8 mouse cellular contexts compared by ENCODE assay signal in genomic region chr2:3331071-3331703, GRCm38 (mm10). TPM values are rescaled to one million over a fixed set of nuclear protein-coding genes. Genes with fewer than 3 reads are reported as not detected.
DNase-seq lines count a peak whose midpoint lies in the region; ATAC-seq and TF ChIP-seq lines count a peak whose summit lies in the region.

No protein-coding gene starts in this region.

- peaks cover 21% of the 10 kb centered on the region for H3K4me1 ChIP-seq in forebrain, embryonic 12.5 days
- peaks cover 0 to 16% of the 10 kb centered on the region in 2 experiments; a peak in 3 of 4 replicates for H3K4me1 ChIP-seq in liver, embryonic 14.5 days (replicated peaks; ENCODE audit: control insufficient read depth in 2 of 2, insufficient read depth in 2 of 2, low read length in 1 of 2)

- peaks cover 31% of the 10 kb centered on the region for H3K79me3 ChIP-seq in C2C12 (ENCODE audit: low read depth)

- peaks cover 46% of the 10 kb centered on the region for H3K79me2 ChIP-seq in C2C12 (ENCODE audit: control insufficient read depth, insufficient read depth)

- H3K4me3 ChIP-seq in C2C12 (ENCODE audit: insufficient read depth, poor library complexity, severe bottlenecking): peak overlapping the region; percentile 61
- peak overlapping the region; percentile 67 for H3K4me3 ChIP-seq in forebrain, embryonic 12.5 days (replicated peaks)
- peak overlapping the region; percentile 52 to 64 for H3K4me3 ChIP-seq in liver, embryonic 14.5 days (ENCODE audit: insufficient read depth in 1 of 2, low read depth in 2 of 2, low read length in 2 of 2)

- peak overlapping the region; percentile 70 for H3K4me2 ChIP-seq in forebrain, embryonic 12.5 days
- H3K4me2 ChIP-seq in liver, embryonic 14.5 days (ENCODE audit: low read depth): peak overlapping the region; percentile 96

- intact Hi-C loops in heart, postnatal 36 days (cut with DNase I): loop anchor here (2.0 to 5.0 kb wide), 4 partner anchors 46 to 181 kb away; partner anchors contain the start of genes Cdnf, Gm45902, Hspa14 and Nmt2

- peak overlapping the region; percentile 24 for H3ac ChIP-seq in C2C12 (ENCODE audit: control insufficient read depth, insufficient read length, low read depth)

- no peaks in the 10 kb centered on the region for H3K9me3 ChIP-seq in forebrain, embryonic 12.5 days
- no peaks in the 10 kb centered on the region for H3K9me3 ChIP-seq in liver, embryonic 14.5 days (ENCODE audit: control insufficient read depth, low read length)

- WGBS in forebrain, embryonic 12.5 days: 86% methylated on average over 5 of the region's 5 CpGs
- WGBS in liver, embryonic 14.5 days (ENCODE audit: insufficient replicate concordance): 46% methylated on average over 5 of the region's 5 CpGs

- H3K36me3 ChIP-seq in C2C12 (ENCODE audit: control insufficient read depth, insufficient read depth): peaks cover 52% of the 10 kb centered on the region
- peaks cover 21% of the 10 kb centered on the region for H3K36me3 ChIP-seq in forebrain, embryonic 12.5 days (replicated peaks)
- peaks cover 14% of the 10 kb centered on the region for H3K36me3 ChIP-seq in liver, embryonic 14.5 days (replicated peaks; ENCODE audit: control insufficient read depth, insufficient read depth, low read depth)

- H3K27ac ChIP-seq in forebrain, embryonic 12.5 days: no peak overlapping the region
- no peak overlapping the region for H3K27ac ChIP-seq in liver, embryonic 14.5 days

- 0 out of 2 replicates have a peak overlapping the region, but pooled peaks have one; percentile 13 for H3K9ac ChIP-seq in forebrain, embryonic 12.5 days
- H3K9ac ChIP-seq in liver, embryonic 14.5 days (replicated peaks): peak overlapping the region; percentile 71

- ATAC-seq in forebrain, embryonic 12.5 days (ENCODE audit: low FRiP score): no peak
- ATAC-seq in liver, embryonic 14.5 days (ENCODE audit: insufficient read depth): no peak
- ATAC-seq in monocyte, adult 5-6 weeks (replicated peaks; ENCODE audit: insufficient number of reproducible peaks, low FRiP score, low TSS enrichment, poor library complexity, severe bottlenecking): no peak

- peak; percentile 79 for DNase-seq in heart, adult 11 months
- DNase-seq in heart, postnatal 36 days: no peak
- no peak for DNase-seq in liver, embryonic 14.5 days (ENCODE audit: low read depth in 3 of 3, low spot score in 3 of 3)
- DNase-seq in retina, postnatal 1 day: no peak
- no peak for DNase-seq in Muller cell, postnatal 12 days (ENCODE audit: inconsistent ontology term)

- TF ChIP-seq CTCF in C2C12 (IDR thresholded peaks at IDR 0.05; ENCODE audit: control insufficient read depth, insufficient read depth, insufficient read length): no peak
- TF ChIP-seq CTCF in liver, embryonic 14.5 days (IDR thresholded peaks at IDR 0.05; ENCODE audit: low read depth): no peak

- H3K27me3 ChIP-seq in C2C12 (ENCODE audit: control insufficient read depth, insufficient read depth, insufficient read length): peaks cover 4% of the 10 kb centered on the region
- peaks cover 7% of the 10 kb centered on the region; the same call in 1 of the 2 replicates for H3K27me3 ChIP-seq in forebrain, embryonic 12.5 days
- no peaks in the 10 kb centered on the region for H3K27me3 ChIP-seq in liver, embryonic 14.5 days (ENCODE audit: control insufficient read depth, insufficient read depth, low read length)

- TF ChIP-seq EP300 in liver, embryonic 14.5 days (IDR thresholded peaks at IDR 0.05; ENCODE audit: low read depth): no peak

TF ChIP-seq in C2C12, 6 proteins besides CTCF, POLR2A, EP300 and RAD21:
- TF ChIP-seq MYOD1 (IDR thresholded peaks at IDR 0.05; ENCODE audit: control insufficient read depth, insufficient read length, low read depth) (peak; percentile 38), FOSL1 (IDR thresholded peaks at IDR 0.05; ENCODE audit: insufficient read depth, low read length, poor library complexity, severe bottlenecking) (no peak)

RNA-seq across cellular contexts. Expression of gene Rpp38, which starts 1.3 kb away (rescaled TPM):
- 1 to 10 TPM; 3.7 to 7.4 TPM for total RNA-seq in heart, postnatal 36 days (2021)
- polyA plus RNA-seq in C2C12 (2012; fragmentation: generic; extraction: Trizol): 9.8 TPM
- polyA plus RNA-seq in forebrain, embryonic 12.5 days (2016; fragmentation: Nextera tagmentation; extraction: Ambion mirVana): 16.8 and 17.6 TPM in 2 replicates
- polyA plus RNA-seq in liver, embryonic 14.5 days (2012; rRNA removed): 6.2 and 9.9 TPM in 2 replicates
- polyA plus RNA-seq in liver, embryonic 14.5 days (2014; fragmentation: Nextera tagmentation; extraction: Ambion mirVana): 13.2 and 14.4 TPM in 2 replicates
- total RNA-seq in monocyte, adult 5-6 weeks (2017): 1.8 to 9.9 TPM (median 4.4 TPM) in 3 replicates

RNA-seq across cellular contexts. Expression of gene Acbd7, which starts 4.8 kb away (rescaled TPM):
- total RNA-seq in heart, postnatal 36 days (2021): 1 to 10 TPM in 1 of 2 experiments, not detected in 1; 1.2 TPM
- 0.32 TPM for polyA plus RNA-seq in C2C12 (2012; fragmentation: generic; extraction: Trizol)
- 0.69 and 1.2 TPM in 2 replicates for polyA plus RNA-seq in forebrain, embryonic 12.5 days (2016; fragmentation: Nextera tagmentation; extraction: Ambion mirVana)
- 0.33 and 0.36 TPM in 2 replicates for polyA plus RNA-seq in liver, embryonic 14.5 days (2012; rRNA removed)
- polyA plus RNA-seq in liver, embryonic 14.5 days (2014; fragmentation: Nextera tagmentation; extraction: Ambion mirVana): 0.48 and 1.0 TPM in 2 replicates
- 4.5 TPM in 1 of 3 replicates, not detected in the others for total RNA-seq in monocyte, adult 5-6 weeks (2017)

RNA-seq across cellular contexts. Expression of gene Nmt2, which starts 47.2 kb away (rescaled TPM):
- 10 to 100 TPM in 1 of 2 experiments, 1 to 10 TPM in 1; 9.1 to 10.7 TPM for total RNA-seq in heart, postnatal 36 days (2021)
- polyA plus RNA-seq in C2C12 (2012; fragmentation: generic; extraction: Trizol): 25.0 TPM
- polyA plus RNA-seq in forebrain, embryonic 12.5 days (2016; fragmentation: Nextera tagmentation; extraction: Ambion mirVana): 64.2 and 66.9 TPM in 2 replicates
- 3.3 and 4.9 TPM in 2 replicates for polyA plus RNA-seq in liver, embryonic 14.5 days (2012; rRNA removed)
- polyA plus RNA-seq in liver, embryonic 14.5 days (2014; fragmentation: Nextera tagmentation; extraction: Ambion mirVana): 13.5 and 14.1 TPM in 2 replicates
- 18.0 to 31.9 TPM (median 18.3 TPM) in 3 replicates for total RNA-seq in monocyte, adult 5-6 weeks (2017)
